Mouse (Mus musculus) lung, postnatal 0 days (tissue): ENCODE data around the gene Vps26a. TPM values are rescaled to one million over a fixed set of nuclear protein-coding genes. Genes with fewer than 3 reads are reported as not detected.

Source experiments
- ATAC-seq: fragments of 200-750 bp; cut with Nextera tagmentation; 2 replicates; pipeline ENCODE4 v1.8.0; 2017; ENCODE audit warnings: moderate library complexity
- DNase-seq: peaks from one replicate; pipeline ENCODE4 v3.0.0-alpha.2; 2016; ENCODE audit warnings: low spot score
- H3K27ac ChIP-seq: fragments of 300-500 bp; sonication (generic); 2 replicates; pipeline ENCODE4 v1.5.1; 2014; ENCODE audit warnings: antibody characterized with exemption, mild to moderate bottlenecking, low read length, mixed read lengths
- H3K27me3 ChIP-seq: fragments of 300-500 bp; sonication (generic); replicated peaks from 2 replicates; pipeline ENCODE4 v1.6.1; 2014; ENCODE audit warnings: low read length, mixed read lengths; ENCODE audit not compliant: insufficient read depth
- H3K36me3 ChIP-seq: fragments of 300-500 bp; sonication (generic); 2 replicates; pipeline ENCODE4 v1.6.1; 2014; ENCODE audit warnings: low read length, mixed read lengths; ENCODE audit not compliant: insufficient read depth
- H3K4me1 ChIP-seq: fragments of 300-500 bp; sonication (generic); 2 replicates; pipeline ENCODE4 v1.6.1; 2014; ENCODE audit warnings: antibody characterized with exemption, low read depth, low read length, mixed read lengths; ENCODE audit not compliant: insufficient read depth
- H3K4me2 ChIP-seq: fragments of 300-500 bp; sonication (generic); replicated peaks from 2 replicates; pipeline ENCODE4 v1.6.1; 2014; ENCODE audit warnings: low read depth, mild to moderate bottlenecking, low read length, moderate library complexity, mixed read lengths
- H3K4me3 ChIP-seq: fragments of 300-500 bp; sonication (generic); 2 replicates; pipeline ENCODE4 v1.5.1; 2014; ENCODE audit warnings: low read depth, low read length
- H3K9ac ChIP-seq: fragments of 300-500 bp; sonication (generic); replicated peaks from 2 replicates; pipeline ENCODE4 v1.6.1; 2014; ENCODE audit warnings: low read depth, mild to moderate bottlenecking
- H3K9me3 ChIP-seq: fragments of 300-500 bp; sonication (generic); 2 replicates; pipeline ENCODE4 v1.6.1; 2016; ENCODE audit warnings: low read length, mixed read lengths
- CTCF ChIP-seq: IDR thresholded peaks from 2 replicates; pipeline ENCODE4 v1.5.1; 2016; ENCODE audit warnings: antibody characterized with exemption, mild to moderate bottlenecking
- EP300 ChIP-seq: IDR thresholded peaks from 2 replicates; pipeline ENCODE4 v1.6.1; 2016; ENCODE audit warnings: antibody characterized with exemption, mild to moderate bottlenecking, control low read depth
- WGBS: fragments of 180-500 bp; shearing (Covaris S2); extraction: QIAGEN DNeasy Blood & Tissue Kit; methylation state at CpG from one replicate; pipeline ENCODE4 v1.1.7; 2014; 5-methylcytosine and 5-hydroxymethylcytosine counted together
- polyA plus RNA-seq: library from polyadenylated mRNA; unstranded; fragments of >200 nt; fragmentation: Nextera tagmentation; extraction: Ambion mirVana; gene quantifications from 2 replicates; pipeline ENCODE4 v1.2.1, GENCODE M21; 2015

Gene Vps26a
- polyA plus RNA-seq, 1 experiment from 2014 or later: 62.7 TPM

DNA sequence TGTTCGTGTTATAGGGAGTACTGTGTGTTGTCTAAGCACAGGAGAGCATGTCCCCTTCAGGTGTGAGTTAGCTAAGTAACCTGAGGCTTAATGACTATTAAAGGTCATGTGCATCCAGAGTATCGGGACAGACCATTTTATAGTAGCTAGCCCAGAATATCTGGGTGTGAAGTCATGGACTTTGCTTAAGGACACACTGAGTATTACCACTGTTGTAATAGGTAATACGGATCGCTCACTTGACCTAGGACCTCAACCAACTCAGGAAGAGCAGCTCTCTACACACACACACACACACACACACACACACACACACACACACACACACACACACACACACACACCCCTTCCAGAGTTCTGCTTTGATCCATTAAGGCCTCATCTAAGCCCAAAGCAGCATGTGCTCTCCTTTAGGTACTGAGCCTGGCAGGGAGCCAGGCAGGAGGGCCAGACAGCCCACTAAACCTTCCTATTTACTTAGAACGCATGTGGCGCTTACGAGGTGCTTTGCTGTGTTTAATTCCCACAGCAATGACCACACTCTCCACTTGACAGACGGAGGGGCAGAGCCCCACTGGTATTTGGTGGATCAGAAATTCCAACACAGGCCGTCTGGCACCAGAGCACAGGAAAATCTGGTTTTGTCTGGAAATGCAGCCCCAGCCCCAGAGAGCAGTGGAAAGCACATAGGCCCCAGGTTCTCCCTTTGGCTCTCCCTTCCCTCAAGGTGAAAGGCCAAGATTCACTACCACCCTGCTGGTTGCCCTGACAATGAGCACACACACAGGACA, 61.3 kb downstream of the Vps26a start:
- Histone ChIP-seq H3K36me3 (peaks cover 3% of the 10 kb centered on the region; the same call in 1 of the 2 replicates), H3K4me3 (no peak overlapping the region), H3K27me3 (no peaks in the 10 kb centered on the region), H3K9me3 (no peaks in the 10 kb centered on the region), H3K9ac (no peak overlapping the region), H3K4me1 (peaks cover 8% of the 10 kb centered on the region; the same call in 1 of the 2 replicates), H3K4me2 (no peak overlapping the region), H3K27ac (peak overlapping the region; percentile 73)
- ATAC-seq (peak; percentile 70), DNase-seq (peak; percentile 78)
- 30% methylated on average over 9 of the region's 9 CpGs for whole genome bisulfite sequencing
- TF ChIP-seq EP300: no peak
- no peak for TF ChIP-seq CTCF

DNA sequence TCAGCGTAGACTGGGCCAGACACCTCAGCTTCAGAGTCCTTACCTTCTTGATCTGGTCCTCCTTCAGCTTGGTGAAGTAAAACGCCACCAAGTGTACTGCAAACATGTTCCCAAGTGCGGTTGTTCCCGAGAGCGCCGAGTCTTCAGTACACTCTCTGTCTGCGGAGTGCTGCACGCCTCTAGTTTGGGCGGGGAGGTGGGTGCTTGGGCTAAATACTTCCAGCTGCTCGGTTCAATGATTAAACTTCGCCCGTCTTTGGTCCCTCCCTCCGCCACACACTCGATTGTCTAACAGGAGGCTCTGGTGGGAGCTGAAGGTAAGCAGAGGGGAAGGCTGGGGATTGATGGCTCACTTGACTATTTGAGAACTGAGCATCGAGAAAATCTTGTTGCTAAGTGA, 64.3 kb downstream of the Vps26a start, which contains the start of gene Hkdc1:
Hkdc1 (minus strand) TSS at position 237 of the 400 bp plus-strand sequence.
- H3K4me2 ChIP-seq: 0 out of 2 replicates have a peak within 1 kb of the TSS, but pooled peaks have one; percentile 5

DNA sequence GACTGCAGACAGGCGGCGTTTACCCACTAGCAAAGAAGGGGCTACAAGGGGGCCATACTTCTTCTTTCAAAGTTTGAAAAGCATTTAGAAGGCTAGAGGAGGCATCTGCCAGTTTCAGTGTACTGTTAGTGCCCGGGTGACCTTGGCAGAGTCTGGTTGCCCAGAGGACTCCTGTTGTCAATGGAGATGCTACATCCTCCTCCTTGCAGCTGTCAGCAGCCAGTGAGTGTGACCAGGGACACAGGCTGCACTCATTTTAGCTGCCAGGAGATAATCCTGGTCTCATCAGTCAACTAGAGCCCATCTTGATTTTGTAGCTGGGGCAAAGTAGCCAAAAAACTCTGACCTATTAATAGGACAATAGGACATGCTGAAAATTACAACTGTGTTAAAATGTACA, 65.5 kb downstream of the Vps26a start:
- ATAC-seq: no peak
- no peaks in the 10 kb centered on the region for H3K27me3 ChIP-seq
- TF ChIP-seq CTCF (no peak), EP300 (no peak)
- peak overlapping the region; percentile 14; the same call in 1 of the 2 replicates for H3K4me2 ChIP-seq
- no peaks in the 10 kb centered on the region for H3K9me3 ChIP-seq
- 71% methylated on average over 3 of the region's 3 CpGs for WGBS
- H3K4me1 ChIP-seq: peaks cover 8% of the 10 kb centered on the region; the same call in 1 of the 2 replicates
- no peak overlapping the region for H3K4me3 ChIP-seq
- no peaks in the 10 kb centered on the region for H3K36me3 ChIP-seq
- DNase-seq: no peak
- H3K9ac ChIP-seq: no peak overlapping the region
- peak overlapping the region; percentile 43 for H3K27ac ChIP-seq

More for the DNA sequence above, 64.3 kb downstream of the Vps26a start, which contains the start of gene Hkdc1:
- 36% methylated on average over 15 of the region's 15 CpGs for WGBS
- ATAC-seq (peak; percentile 81), DNase-seq (peak; percentile 81)
- H3K4me3 ChIP-seq: no peak within 1 kb of the TSS
- no peaks in the 10 kb centered on the region for H3K9me3 ChIP-seq
- H3K36me3 ChIP-seq: no peaks in the 10 kb centered on the region
- peak within 1 kb of the TSS; percentile 66; the same call in 1 of the 2 replicates for H3K27ac ChIP-seq
- peaks cover 8% of the 10 kb centered on the region; the same call in 1 of the 2 replicates for H3K4me1 ChIP-seq
- H3K27me3 ChIP-seq: no peaks in the 10 kb centered on the region
- no peak within 1 kb of the TSS for H3K9ac ChIP-seq
- TF ChIP-seq CTCF: no peak
- peak; percentile 59; the same call in 1 of the 2 replicates for TF ChIP-seq EP300

DNA sequence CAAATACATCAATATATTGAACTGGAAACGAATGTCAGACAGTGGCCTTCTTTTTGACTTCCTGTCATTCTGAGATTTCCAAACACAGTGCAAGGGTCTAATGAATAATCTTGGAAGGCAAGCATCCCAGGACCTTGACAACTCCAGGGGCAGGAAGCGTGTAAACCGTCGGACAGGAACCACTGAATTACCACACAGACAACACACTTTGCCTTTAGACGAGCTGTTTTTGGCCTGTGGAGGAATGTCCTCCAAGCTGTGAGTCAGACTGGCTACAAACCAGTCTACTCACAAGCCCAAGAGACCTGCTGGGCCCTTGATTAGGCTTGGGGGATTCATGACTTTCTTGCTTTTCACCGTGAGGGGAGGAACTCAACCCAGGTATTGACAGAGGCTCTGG, 66.2 kb downstream of the Vps26a start:
- Histone ChIP-seq H3K27me3 (no peaks in the 10 kb centered on the region), H3K27ac (peak overlapping the region; percentile 43), H3K4me3 (no peak overlapping the region), H3K9me3 (no peaks in the 10 kb centered on the region), H3K36me3 (no peaks in the 10 kb centered on the region), H3K4me2 (peak overlapping the region; percentile 6; the same call in 1 of the 2 replicates), H3K4me1 (peaks cover 8% of the 10 kb centered on the region; the same call in 1 of the 2 replicates), H3K9ac (no peak overlapping the region)
- ATAC-seq (no peak), DNase-seq (peak; percentile 10)
- WGBS: 19% methylated on average over 6 of the region's 6 CpGs
- TF ChIP-seq CTCF: no peak
- no peak for TF ChIP-seq EP300

DNA sequence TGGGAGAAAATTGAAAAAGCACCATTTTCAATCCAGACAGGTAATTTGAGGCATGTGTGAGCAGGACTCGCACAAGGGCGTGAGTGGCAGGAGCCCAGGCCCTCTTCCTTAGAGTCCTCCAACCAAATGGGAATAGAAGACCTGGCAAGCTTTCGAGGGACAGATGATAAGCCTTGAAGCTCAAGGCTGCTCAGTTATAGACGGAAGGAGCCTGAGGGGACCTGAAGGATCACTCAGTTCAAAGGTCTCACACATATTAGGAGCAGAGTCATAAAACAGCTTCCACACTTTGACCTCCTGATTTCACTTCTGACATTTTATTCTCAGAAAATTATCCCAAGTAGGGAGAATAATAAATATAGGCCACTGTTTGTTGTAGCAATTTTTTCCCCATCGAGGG, 67.2 kb downstream of the Vps26a start:
- Histone ChIP-seq H3K36me3 (no peaks in the 10 kb centered on the region), H3K27me3 (no peaks in the 10 kb centered on the region), H3K9ac (no peak overlapping the region), H3K9me3 (no peaks in the 10 kb centered on the region), H3K27ac (no peak overlapping the region), H3K4me3 (no peak overlapping the region), H3K4me1 (peaks cover 4% of the 10 kb centered on the region; the same call in 1 of the 2 replicates), H3K4me2 (no peak overlapping the region)
- DNase-seq (no peak), ATAC-seq (no peak)
- WGBS: 63% methylated on average over 5 of the region's 5 CpGs
- TF ChIP-seq EP300 (no peak), CTCF (no peak)

DNA sequence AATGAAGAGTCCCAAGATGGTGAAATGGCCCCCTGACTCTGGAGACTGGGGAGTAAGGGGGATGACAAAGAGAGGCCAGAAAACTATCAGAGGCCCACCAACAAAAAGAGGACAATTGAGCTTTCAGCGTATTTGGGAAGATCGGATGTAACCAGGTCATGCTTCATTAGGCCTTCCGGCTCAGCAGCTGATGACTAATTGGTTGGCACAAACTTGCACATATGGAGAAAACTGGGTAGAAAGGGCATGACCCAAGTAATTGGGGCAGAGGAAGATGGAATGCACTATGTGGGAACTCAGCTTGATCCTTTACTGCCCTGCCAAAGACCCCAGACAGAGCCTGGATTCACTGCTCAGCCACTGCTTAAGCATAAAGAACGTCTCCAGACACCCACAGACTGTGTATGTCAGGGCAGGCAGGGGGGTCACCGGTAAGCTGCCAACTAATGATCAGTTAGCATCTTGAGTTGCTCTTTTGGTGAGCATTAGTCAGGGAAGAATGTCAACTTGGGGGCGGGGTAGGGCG, 67.7 kb downstream of the Vps26a start:
- no peak for TF ChIP-seq EP300
- no peak for TF ChIP-seq CTCF
- no peaks in the 10 kb centered on the region for H3K36me3 ChIP-seq
- peaks cover 4% of the 10 kb centered on the region; the same call in 1 of the 2 replicates for H3K4me1 ChIP-seq
- H3K27ac ChIP-seq: no peak overlapping the region
- 80% methylated on average over 7 of the region's 7 CpGs for WGBS
- DNase-seq (no peak), ATAC-seq (no peak)
- no peaks in the 10 kb centered on the region for H3K27me3 ChIP-seq
- no peak overlapping the region for H3K4me2 ChIP-seq
- no peaks in the 10 kb centered on the region for H3K9me3 ChIP-seq
- H3K9ac ChIP-seq: no peak overlapping the region
- no peak overlapping the region for H3K4me3 ChIP-seq
